Mouse (Mus musculus) frontal cortex, adult 2 months (tissue): ENCODE results near the gene Rasgef1b. TPM values are rescaled to one million over a fixed set of nuclear protein-coding genes. Genes with fewer than 3 reads are reported as not detected.

Source experiments
- DNase-seq, 2 experiments: peaks; one replicate each; pipeline ENCODE4 v3.0.0; 2022; ENCODE audit warnings: low spot score in 1 of 2; ENCODE audit errors: extremely low spot score in 1 of 2
- polyA plus RNA-seq: library from polyadenylated mRNA; depleted of rRNA; stranded (reverse); fragments of >200 nt; gene quantifications from 2 replicates; pipeline ENCODE4 v1.2.3, GENCODE M21; 2012

Rasgef1b gene
- polyA plus RNA-seq, 1 experiment = 45.0 TPM

- no peak for DNase-seq
Measured at GRCm38 (mm10) chr5:99711947-99712346, 16.9 kb downstream of the Rasgef1b start.

GRCm38 (mm10) chr5:99708706-99709105 is 20.2 kb downstream of the Rasgef1b start:
- peak in 1 of 2 experiments; percentile 71 for DNase-seq

GRCm38 (mm10) chr5:99707261-99707660 is 21.6 kb downstream of the Rasgef1b start:
- DNase-seq = no peak

GRCm38 (mm10) chr5:99701811-99702210 is 27.1 kb downstream of the Rasgef1b start:
- no peak for DNase-seq

GRCm38 (mm10) chr5:99694712-99695360 is 34.0 kb downstream of the Rasgef1b start:
- peak in 1 of 2 experiments; percentile 54 for DNase-seq

- DNase-seq = no peak
Measured at GRCm38 (mm10) chr5:99689909-99690308, 39.0 kb downstream of the Rasgef1b start.

- DNase-seq = no peak
Measured at GRCm38 (mm10) chr5:99687894-99688293, 41.0 kb downstream of the Rasgef1b start.

GRCm38 (mm10) chr5:99684023-99684422 is 44.8 kb downstream of the Rasgef1b start:
- DNase-seq = no peak

GRCm38 (mm10) chr5:99669971-99670571 is 58.8 kb downstream of the Rasgef1b start:
- DNase-seq = no peak

GRCm38 (mm10) chr5:99656024-99656423 is 72.8 kb downstream of the Rasgef1b start:
- no peak for DNase-seq

- peak in 1 of 2 experiments; percentile 35 for DNase-seq
Measured at GRCm38 (mm10) chr5:99652931-99653330, 75.9 kb downstream of the Rasgef1b start.

- DNase-seq = peak in 1 of 2 experiments; percentile 60
Measured at GRCm38 (mm10) chr5:99641407-99641806, 87.5 kb downstream of the Rasgef1b start.

GRCm38 (mm10) chr5:99636575-99636974 is 92.3 kb downstream of the Rasgef1b start:
- no peak for DNase-seq

GRCm38 (mm10) chr5:99634010-99634541 is 94.8 kb downstream of the Rasgef1b start:
- no peak for DNase-seq

GRCm38 (mm10) chr5:99633548-99633947 is 95.3 kb downstream of the Rasgef1b start:
- DNase-seq = no peak

GRCm38 (mm10) chr5:99632649-99633310 is 96.1 kb downstream of the Rasgef1b start:
- DNase-seq = no peak

- peak in 1 of 2 experiments; percentile 58 for DNase-seq
Measured at GRCm38 (mm10) chr5:99630087-99630486, 98.8 kb downstream of the Rasgef1b start.

GRCm38 (mm10) chr5:99625603-99626002 is 103.3 kb downstream of the Rasgef1b start:
- no peak for DNase-seq

GRCm38 (mm10) chr5:99620771-99621170 is 108.1 kb downstream of the Rasgef1b start:
- DNase-seq = no peak

GRCm38 (mm10) chr5:99617271-99617800 is 111.5 kb downstream of the Rasgef1b start:
- DNase-seq = no peak
